Mouse (Mus musculus): ENCODE results near the gene Rdh8.

- TF ChIP-seq CTCF (IDR thresholded peaks at IDR 0.05; ENCODE audit: low read depth) (no peak), EP300 (optimal IDR thresholded peaks at IDR 0.05) (no peak)
These were observed 20.6 kb downstream of the Rdh8 start for GRCm38 (mm10) chr9:20838931-20839330.

All from stomach, postnatal 0 days (tissue).